Mouse (Mus musculus) liver, adult 2 months (tissue): ENCODE measurements at regions not wholly inside any gene's neighbourhood (a gene's known extent, or its start where the extent isn't known, plus 50 kb on each side); places are given as distances from the start of the nearest gene placed in this dataset.

Source experiments
- DNase-seq: peaks from one replicate; pipeline ENCODE4 v3.0.0-alpha.2; 2011; ENCODE audit warnings: low read depth, low spot score; ENCODE audit errors: extremely low read depth
- H3K27ac ChIP-seq: fragments of 200-500 bp; replicated peaks from 2 replicates; pipeline ENCODE4 v1.5.1; 2012; ENCODE audit warnings: low read depth, mild to moderate bottlenecking, control low read depth, inconsistent platforms, low read length; ENCODE audit not compliant: insufficient read depth
- H3K27me3 ChIP-seq: fragments of 200-500 bp; 2 replicates; pipeline ENCODE4 v1.6.1; 2012; ENCODE audit warnings: mild to moderate bottlenecking, moderate library complexity, low read length, inconsistent platforms; ENCODE audit not compliant: control insufficient read depth, insufficient read depth
- H3K36me3 ChIP-seq: fragments of 200-500 bp; 2 replicates; pipeline ENCODE4 v1.6.1; 2012; ENCODE audit warnings: low read length, inconsistent platforms; ENCODE audit not compliant: control insufficient read depth, insufficient read depth
- H3K4me1 ChIP-seq: fragments of 200-500 bp; 2 replicates; pipeline ENCODE4 v1.6.1; 2011; ENCODE audit warnings: low read length; ENCODE audit not compliant: control insufficient read depth, insufficient read depth
- H3K4me3 ChIP-seq: fragments of 200-500 bp; 2 replicates; pipeline ENCODE4 v1.5.1; 2011; ENCODE audit warnings: low read depth, mild to moderate bottlenecking, control low read depth, low read length, moderate library complexity; ENCODE audit not compliant: insufficient read depth
- H3K79me2 ChIP-seq: fragments of 200-500 bp; 2 replicates; pipeline ENCODE4 v1.6.1; 2012; ENCODE audit warnings: inconsistent platforms, mild to moderate bottlenecking, low read length, moderate library complexity; ENCODE audit not compliant: control insufficient read depth, insufficient read depth
- H3K9ac ChIP-seq: fragments of 200-500 bp; 2 replicates; pipeline ENCODE4 v1.6.1; 2012; ENCODE audit warnings: low read depth, mild to moderate bottlenecking, control low read depth, inconsistent platforms, low read length
- CTCF ChIP-seq: fragments of 200-500 bp; IDR thresholded peaks from 2 replicates; pipeline ENCODE4 v1.5.1; 2011; ENCODE audit warnings: low read depth, low read length, control low read depth
- POLR2A ChIP-seq: fragments of 200-500 bp; IDR thresholded peaks from 2 replicates; pipeline ENCODE4 v1.6.1; 2011; ENCODE audit warnings: low read length, control low read depth; ENCODE audit not compliant: insufficient read depth; ENCODE audit errors: extremely low read depth
- WGBS: fragments of 180-500 bp; shearing (Covaris S2); methylation state at CpG from one replicate; pipeline ENCODE4 v1.1.7; 2018; 5-methylcytosine and 5-hydroxymethylcytosine counted together

- TF ChIP-seq POLR2A = no peak
- peak; percentile 20; the same call in 1 of the 2 replicates for TF ChIP-seq CTCF
- H3K36me3 ChIP-seq = no peaks in the 10 kb centered on the region
Observed at GRCm38 (mm10) chr5:75736318-75736717, 161.6 kb downstream of the Kit start.

DNA sequence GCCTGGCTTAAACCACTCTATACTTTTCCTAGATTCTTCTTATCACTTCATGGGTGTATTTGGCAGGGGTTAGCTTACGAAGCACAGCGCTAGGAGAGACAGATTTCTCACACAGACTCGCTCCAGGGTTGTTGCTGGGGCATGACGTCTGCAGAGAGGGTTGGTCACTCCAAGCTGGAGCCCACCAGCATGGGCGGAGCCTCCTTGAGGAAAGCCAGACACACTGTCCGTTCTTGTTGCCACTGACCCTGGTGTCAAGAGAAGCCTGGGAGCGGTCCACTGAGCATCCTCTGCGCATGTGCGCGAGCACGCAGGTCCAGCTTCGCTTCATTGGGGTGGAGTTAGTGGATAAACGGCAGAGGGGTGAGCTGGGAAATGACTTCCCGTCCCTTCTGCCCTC lies 159.8 kb downstream of the Kit start:
- no peaks in the 10 kb centered on the region for H3K4me1 ChIP-seq
- no peak overlapping the region for H3K9ac ChIP-seq
- no peaks in the 10 kb centered on the region for H3K79me2 ChIP-seq
- no peaks in the 10 kb centered on the region for H3K36me3 ChIP-seq
- H3K27ac ChIP-seq = no peak overlapping the region
- H3K27me3 ChIP-seq = no peaks in the 10 kb centered on the region; the same call in 1 of the 2 replicates
- peak; percentile 38 for DNase-seq
- 87% methylated on average over 14 of the region's 14 CpGs for WGBS
- no peak for TF ChIP-seq POLR2A
- TF ChIP-seq CTCF = no peak
- H3K4me3 ChIP-seq = no peak overlapping the region

More at GRCm38 (mm10) chr5:75736318-75736717, 161.6 kb downstream of the Kit start:
- H3K9ac ChIP-seq = no peak overlapping the region
- no peaks in the 10 kb centered on the region; the same call in 1 of the 2 replicates for H3K27me3 ChIP-seq
- H3K4me1 ChIP-seq = no peaks in the 10 kb centered on the region
- no peak overlapping the region for H3K4me3 ChIP-seq
- DNase-seq = no peak
- H3K79me2 ChIP-seq = no peaks in the 10 kb centered on the region
- H3K27ac ChIP-seq = no peak overlapping the region

- H3K9ac ChIP-seq = no peak overlapping the region
- H3K4me3 ChIP-seq = no peak overlapping the region
- no peaks in the 10 kb centered on the region; the same call in 1 of the 2 replicates for H3K27me3 ChIP-seq
- no peaks in the 10 kb centered on the region for H3K4me1 ChIP-seq
- H3K36me3 ChIP-seq = no peaks in the 10 kb centered on the region
- no peak for DNase-seq
- H3K27ac ChIP-seq = no peak overlapping the region
- no peaks in the 10 kb centered on the region for H3K79me2 ChIP-seq
- TF ChIP-seq POLR2A (no peak), CTCF (no peak)
- 93% methylated on average over 6 of the region's 6 CpGs for WGBS
Observed at GRCm38 (mm10) chr5:75734043-75734442, 159.3 kb downstream of the Kit start.

DNA sequence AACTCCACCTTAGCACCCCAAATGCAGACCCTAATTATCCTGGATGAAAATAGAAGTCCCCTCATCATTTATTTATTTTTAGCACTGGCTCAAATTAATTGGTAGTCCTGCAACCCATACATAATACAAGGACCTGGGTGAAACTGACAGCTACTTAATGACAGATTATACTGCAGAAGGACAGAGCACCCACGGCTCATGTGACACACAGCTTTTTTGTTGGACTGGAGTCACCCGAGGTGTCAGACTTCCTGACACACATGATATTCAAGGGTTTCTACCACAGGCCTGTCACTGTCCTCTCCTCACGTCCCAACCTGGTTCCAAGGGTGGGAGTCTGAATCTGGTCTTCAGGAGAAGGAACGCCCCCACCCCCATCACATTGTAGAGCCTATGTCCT lies 156.5 kb downstream of the Kit start:
- TF ChIP-seq POLR2A (no peak), CTCF (no peak)
- Histone ChIP-seq H3K27me3 (no peaks in the 10 kb centered on the region), H3K4me3 (no peak overlapping the region), H3K4me1 (no peaks in the 10 kb centered on the region), H3K27ac (no peak overlapping the region), H3K36me3 (no peaks in the 10 kb centered on the region), H3K9ac (no peak overlapping the region), H3K79me2 (no peaks in the 10 kb centered on the region)
- WGBS = 77% methylated on average over 4 of the region's 4 CpGs
- no peak for DNase-seq

GRCm38 (mm10) chr5:75730698-75731097 lies 156.0 kb downstream of the Kit start:
- no peak overlapping the region for H3K9ac ChIP-seq
- no peaks in the 10 kb centered on the region for H3K27me3 ChIP-seq
- H3K27ac ChIP-seq = no peak overlapping the region
- TF ChIP-seq POLR2A (no peak), CTCF (no peak)
- DNase-seq = no peak
- H3K4me3 ChIP-seq = no peak overlapping the region
- 60% methylated on average over 3 of the region's 3 CpGs for WGBS
- H3K4me1 ChIP-seq = no peaks in the 10 kb centered on the region
- H3K79me2 ChIP-seq = no peaks in the 10 kb centered on the region
- no peaks in the 10 kb centered on the region for H3K36me3 ChIP-seq

DNA sequence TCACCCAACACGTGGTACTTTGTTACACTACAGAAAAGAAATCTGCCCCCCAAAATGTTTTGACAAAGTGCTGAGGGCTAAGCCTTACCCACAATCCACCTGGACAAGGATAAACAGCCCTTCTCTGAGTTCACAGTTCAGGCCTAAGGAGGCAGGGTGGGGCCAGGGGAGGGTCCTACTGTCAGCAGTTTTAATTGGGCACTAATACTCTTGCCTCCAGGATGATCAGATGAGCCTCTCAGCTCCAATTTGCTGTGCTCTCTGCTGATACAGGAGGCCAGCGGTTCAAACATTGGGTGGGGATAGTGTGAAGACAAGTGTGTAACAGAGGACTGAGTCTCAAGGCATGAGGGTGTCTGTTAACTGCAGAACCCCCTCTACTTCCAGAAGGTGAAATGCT lies 146.6 kb downstream of the Kit start:
- Histone ChIP-seq H3K9ac (no peak overlapping the region), H3K27ac (no peak overlapping the region), H3K4me3 (no peak overlapping the region), H3K79me2 (no peaks in the 10 kb centered on the region), H3K4me1 (no peaks in the 10 kb centered on the region), H3K27me3 (no peaks in the 10 kb centered on the region), H3K36me3 (no peaks in the 10 kb centered on the region)
- WGBS = 78% methylated on average over 2 of the region's 2 CpGs
- TF ChIP-seq POLR2A (no peak), CTCF (no peak)
- no peak for DNase-seq
